In genomic region chr6:126955734-126956133, GRCm38 (mm10) we compare ENCODE assay signal across 8 mouse cellular contexts. TPM values are rescaled to one million over a fixed set of nuclear protein-coding genes. Genes with fewer than 3 reads are reported as not detected.
DNase-seq lines count a peak whose midpoint lies in the region; TF ChIP-seq lines count a peak whose summit lies in the region.
"Had no signal": no experiment of that assay in that cellular context is flagged by ENCODE, and none has a peak within 500 bp of the region (broad histone marks: within the 10 kb centered on the region; RNA-seq: fewer than 3 reads in every experiment).

No protein-coding gene starts in this region.

- H3K36me3 ChIP-seq in E14TG2a.4 (ENCODE audit: insufficient read depth, low read length), result peaks cover 37% of the 10 kb centered on the region
- peaks cover 14% of the 10 kb centered on the region; the same call in 1 of the 2 replicates for H3K36me3 ChIP-seq in heart, embryonic 10.5 days

- DNase-seq in ZHBTc4 (ENCODE audit: low read depth, low spot score), result peak; percentile 88
- peak; percentile 75 to 82 for DNase-seq in cerebellum, postnatal 36 days
- peak; percentile 84 for DNase-seq in heart, embryonic 10.5 days (ENCODE audit: low spot score)
- DNase-seq in layer of hippocampus, postnatal 14 days (ENCODE audit: low spot score in 2 of 2), result peak; percentile 69 to 83
- DNase-seq in mesoderm, embryonic 11.5 days (ENCODE audit: low read depth, low spot score), result peak; percentile 90
- peak; percentile 60 to 86 for DNase-seq in spleen, postnatal 10 days (ENCODE audit: low spot score in 2 of 2)

- no peaks in the 10 kb centered on the region for H3K4me1 ChIP-seq in E14TG2a.4 (replicated peaks; ENCODE audit: low read depth, low read length)
- H3K4me1 ChIP-seq in heart, embryonic 10.5 days, result no peaks in the 10 kb centered on the region
- H3K4me1 ChIP-seq: lung, embryonic 15.5 days had no signal

- peak; percentile 62 for TF ChIP-seq CTCF in E14TG2a.4 (conservative IDR thresholded peaks at IDR 0.05; ENCODE audit: low read length)

- no peak overlapping the region for H3K27ac ChIP-seq in heart, embryonic 10.5 days
- H3K27ac ChIP-seq: lung, embryonic 15.5 days had no signal

- no peak overlapping the region for H3K4me3 ChIP-seq in E14TG2a.4 (replicated peaks; ENCODE audit: low read length)
- no peak overlapping the region for H3K4me3 ChIP-seq in heart, embryonic 10.5 days
- H3K4me3 ChIP-seq: lung, embryonic 15.5 days had no signal

- 12% methylated on average over 10 of the region's 10 CpGs for WGBS in heart, embryonic 10.5 days

- H3K9me3 ChIP-seq in E14TG2a.4 (ENCODE audit: low read length), result no peaks in the 10 kb centered on the region
- no peaks in the 10 kb centered on the region for H3K9me3 ChIP-seq in heart, embryonic 10.5 days
- H3K9me3 ChIP-seq: lung, embryonic 15.5 days had no signal

- no peaks in the 10 kb centered on the region for H3K27me3 ChIP-seq in E14TG2a.4 (ENCODE audit: insufficient read depth, low read length)
- H3K27me3 ChIP-seq in heart, embryonic 10.5 days (ENCODE audit: insufficient read depth, poor library complexity, severe bottlenecking), result no peaks in the 10 kb centered on the region
- H3K27me3 ChIP-seq: lung, embryonic 15.5 days had no signal

RNA-seq across cellular contexts. Expression of gene D6Wsu163e, which starts 16.0 kb away (rescaled TPM):
- 12.7 and 12.9 TPM in 2 replicates for polyA plus RNA-seq in heart, embryonic 10.5 days (2016; fragmentation: Nextera tagmentation; extraction: Ambion mirVana)
- total RNA-seq in layer of hippocampus, postnatal 14 days (2021), result 10 to 100 TPM; 38.3 to 42.9 TPM

RNA-seq across cellular contexts. Expression of gene Rad51ap1, which starts 16.3 kb away (rescaled TPM):
- 42.4 and 53.0 TPM in 2 replicates for polyA plus RNA-seq in heart, embryonic 10.5 days (2016; fragmentation: Nextera tagmentation; extraction: Ambion mirVana)
- 1 to 10 TPM; 3.0 to 3.5 TPM for total RNA-seq in layer of hippocampus, postnatal 14 days (2021)

RNA-seq across cellular contexts. Expression of gene Dyrk4, which starts 34.1 kb away (rescaled TPM):
- polyA plus RNA-seq in heart, embryonic 10.5 days (2016; fragmentation: Nextera tagmentation; extraction: Ambion mirVana), result not detected in 2 replicates
- under 1 TPM; 0.30 to 0.50 TPM for total RNA-seq in layer of hippocampus, postnatal 14 days (2021)

RNA-seq across cellular contexts. Expression of gene Fgf6, which starts 59.7 kb away (rescaled TPM):
- 0.24 and 0.30 TPM in 2 replicates for polyA plus RNA-seq in heart, embryonic 10.5 days (2016; fragmentation: Nextera tagmentation; extraction: Ambion mirVana)
- not detected for total RNA-seq in layer of hippocampus, postnatal 14 days (2021)
- polyA plus RNA-seq: lung, embryonic 15.5 days had no signal
